Mouse (Mus musculus) embryonic facial prominence, embryonic 12.5 days (tissue): ENCODE results near the gene Gng7. TPM values are rescaled to one million over a fixed set of nuclear protein-coding genes. Genes with fewer than 3 reads are reported as not detected.

ENCODE experiments used
- ATAC-seq: fragments of 200-750 bp; cut with Nextera tagmentation; 2 replicates; pipeline ENCODE4 v1.8.0; 2017; ENCODE audit not compliant: insufficient number of reproducible peaks, insufficient read depth, low FRiP score, low TSS enrichment
- H3K27ac ChIP-seq: fragments of 300-500 bp; sonication (generic); 2 replicates; pipeline ENCODE4 v1.5.1; 2016; ENCODE audit warnings: mild to moderate bottlenecking
- H3K27me3 ChIP-seq: fragments of 300-500 bp; sonication (generic); 2 replicates; pipeline ENCODE4 v1.6.1; 2016; ENCODE audit warnings: mild to moderate bottlenecking, moderate library complexity
- H3K36me3 ChIP-seq: fragments of 300-500 bp; sonication (generic); 2 replicates; pipeline ENCODE4 v1.6.1; 2016; ENCODE audit warnings: mild to moderate bottlenecking
- H3K4me1 ChIP-seq: fragments of 300-500 bp; sonication (generic); 2 replicates; pipeline ENCODE4 v1.6.1; 2016
- H3K4me2 ChIP-seq: fragments of 300-500 bp; sonication (generic); replicated peaks from 2 replicates; pipeline ENCODE4 v1.6.1; 2016; ENCODE audit warnings: mild to moderate bottlenecking, moderate library complexity
- H3K4me3 ChIP-seq: fragments of 300-500 bp; sonication (generic); 2 replicates; pipeline ENCODE4 v1.5.1; 2016; ENCODE audit warnings: mild to moderate bottlenecking
- H3K9ac ChIP-seq: fragments of 300-500 bp; sonication (generic); 2 replicates; pipeline ENCODE4 v1.6.1; 2016; ENCODE audit warnings: mild to moderate bottlenecking, moderate library complexity
- H3K9me3 ChIP-seq: fragments of 300-500 bp; sonication (generic); 2 replicates; pipeline ENCODE4 v1.6.1; 2016; ENCODE audit warnings: mild to moderate bottlenecking, moderate library complexity
- WGBS: fragments of 180-500 bp; shearing (Covaris S2); methylation state at CpG from one replicate; pipeline ENCODE4 v1.1.7; 2016; 5-methylcytosine and 5-hydroxymethylcytosine counted together
- polyA plus RNA-seq: library from polyadenylated mRNA; unstranded; fragments of >200 nt; fragmentation: Nextera tagmentation; extraction: Ambion mirVana; gene quantifications from 2 replicates; pipeline ENCODE4 v1.2.1, GENCODE M21; 2016

The Gng7 gene
- polyA plus RNA-seq, 1 experiment from 2014 or later = 11.0 TPM

- Histone ChIP-seq H3K9me3 (no peaks in the 10 kb centered on the region), H3K9ac (peak overlapping the region; percentile 37), H3K4me2 (peak overlapping the region; percentile 56), H3K27ac (no peak overlapping the region), H3K36me3 (0 out of 2 replicates have a peak, but pooled peaks cover under 1% of the 10 kb centered on the region), H3K27me3 (peaks cover 45% of the 10 kb centered on the region), H3K4me1 (peaks cover 5% of the 10 kb centered on the region; the same call in 1 of the 2 replicates), H3K4me3 (peak overlapping the region; percentile 30)
- ATAC-seq = 0 out of 2 replicates have a peak, but pooled peaks have one; percentile 7
- WGBS = 2% methylated on average over 41 of the region's 43 CpGs
Measured at GRCm38 (mm10) chr10:81025047-81025621, 10.4 kb upstream of the Gng7 start.

DNA sequence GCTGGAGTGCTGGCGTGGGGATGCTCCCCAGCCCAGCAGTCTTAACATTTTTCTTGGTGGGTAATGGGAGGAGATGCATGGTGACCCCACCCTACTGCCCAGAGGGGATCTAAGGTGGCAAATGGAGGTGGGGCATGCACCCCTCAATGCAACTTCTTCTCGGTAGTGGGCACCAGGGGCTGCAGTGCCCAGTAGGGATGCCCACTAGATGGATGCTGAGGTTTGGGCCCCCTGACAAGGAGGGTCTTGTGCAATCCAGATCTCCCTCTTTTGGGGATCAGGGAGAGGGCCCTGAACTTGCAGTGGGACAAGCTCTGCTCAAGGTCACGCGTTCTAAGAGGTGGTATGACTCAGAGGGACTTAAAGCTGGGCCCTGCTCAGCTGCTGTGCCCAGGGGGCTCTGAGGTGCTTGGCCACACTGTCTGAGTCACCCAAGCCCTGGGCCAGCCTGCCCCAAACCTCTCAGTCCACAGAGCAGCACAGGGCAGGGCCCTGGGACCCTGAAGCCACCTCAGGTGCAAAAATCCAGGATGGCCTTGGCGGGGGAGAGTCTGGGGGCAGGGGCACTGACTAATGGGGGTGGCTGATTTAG lies 9.7 kb upstream of the Gng7 start:
- peak overlapping the region; percentile 56; the same call in 1 of the 2 replicates for H3K4me2 ChIP-seq
- 78% methylated on average over 5 of the region's 5 CpGs for WGBS

GRCm38 (mm10) chr10:81022744-81023143 lies 8.0 kb upstream of the Gng7 start:
- Histone ChIP-seq H3K36me3 (no peaks in the 10 kb centered on the region), H3K9ac (no peak overlapping the region), H3K4me2 (no peak overlapping the region), H3K9me3 (no peaks in the 10 kb centered on the region), H3K27ac (no peak overlapping the region), H3K4me3 (no peak overlapping the region), H3K4me1 (peaks cover 5% of the 10 kb centered on the region; the same call in 1 of the 2 replicates), H3K27me3 (peaks cover 45% of the 10 kb centered on the region)
- WGBS = 64% methylated on average over 8 of the region's 8 CpGs
- no peak for ATAC-seq

More for the DNA sequence above, 9.7 kb upstream of the Gng7 start:
- Histone ChIP-seq H3K36me3 (no peaks in the 10 kb centered on the region), H3K9ac (no peak overlapping the region), H3K9me3 (no peaks in the 10 kb centered on the region), H3K27me3 (peaks cover 45% of the 10 kb centered on the region), H3K27ac (no peak overlapping the region), H3K4me1 (peaks cover 5% of the 10 kb centered on the region; the same call in 1 of the 2 replicates), H3K4me3 (no peak overlapping the region)
- ATAC-seq = no peak

GRCm38 (mm10) chr10:81021547-81022110 lies 6.9 kb upstream of the Gng7 start:
- Histone ChIP-seq H3K27me3 (peaks cover 45% of the 10 kb centered on the region), H3K9ac (no peak overlapping the region), H3K9me3 (no peaks in the 10 kb centered on the region), H3K36me3 (no peaks in the 10 kb centered on the region), H3K4me2 (peak overlapping the region; percentile 16), H3K4me1 (peaks cover 5% of the 10 kb centered on the region; the same call in 1 of the 2 replicates), H3K27ac (no peak overlapping the region), H3K4me3 (no peak overlapping the region)
- no peak for ATAC-seq
- WGBS = 17% methylated on average over 26 of the region's 26 CpGs

DNA sequence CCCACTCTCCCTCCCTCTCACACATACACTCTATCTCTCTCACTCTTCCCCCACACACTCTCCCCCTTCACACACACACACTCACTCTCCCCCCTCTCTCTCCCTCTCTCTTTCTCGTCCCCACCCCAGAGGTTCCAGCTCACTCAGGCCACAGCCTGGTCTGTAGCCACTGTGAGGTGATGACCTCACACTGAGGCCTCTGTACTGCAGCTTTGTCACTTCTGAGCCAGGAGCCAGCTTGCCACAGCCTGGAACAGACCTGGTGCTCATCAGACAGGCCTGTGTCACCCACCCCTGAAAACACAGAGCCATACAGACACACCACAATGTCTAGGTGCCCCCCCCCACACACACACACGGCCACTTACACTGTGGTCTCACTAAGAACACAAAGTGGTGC lies 5.5 kb upstream of the Gng7 start:
- Histone ChIP-seq H3K9me3 (no peaks in the 10 kb centered on the region), H3K9ac (no peak overlapping the region), H3K4me3 (no peak overlapping the region), H3K4me2 (no peak overlapping the region), H3K4me1 (peaks cover 3% of the 10 kb centered on the region; the same call in 1 of the 2 replicates), H3K27me3 (peaks cover 40% of the 10 kb centered on the region), H3K27ac (no peak overlapping the region), H3K36me3 (no peaks in the 10 kb centered on the region)
- no peak for ATAC-seq
- WGBS = 53% methylated on average over 2 of the region's 2 CpGs

GRCm38 (mm10) chr10:81019687-81020086 lies 4.9 kb upstream of the Gng7 start:
- Histone ChIP-seq H3K9ac (no peak overlapping the region), H3K27me3 (peaks cover 35% of the 10 kb centered on the region), H3K4me3 (no peak overlapping the region), H3K27ac (no peak overlapping the region), H3K9me3 (no peaks in the 10 kb centered on the region), H3K4me1 (no peaks in the 10 kb centered on the region), H3K36me3 (no peaks in the 10 kb centered on the region), H3K4me2 (no peak overlapping the region)
- 76% methylated on average over 6 of the region's 6 CpGs for WGBS
- no peak for ATAC-seq

GRCm38 (mm10) chr10:81018326-81018725 lies 3.6 kb upstream of the Gng7 start:
- WGBS = 47% methylated on average over 10 of the region's 10 CpGs
- Histone ChIP-seq H3K4me1 (0 out of 2 replicates have a peak, but pooled peaks cover 6% of the 10 kb centered on the region), H3K36me3 (no peaks in the 10 kb centered on the region), H3K4me2 (no peak overlapping the region), H3K27me3 (peaks cover 22% of the 10 kb centered on the region), H3K4me3 (no peak overlapping the region), H3K9ac (no peak overlapping the region), H3K9me3 (no peaks in the 10 kb centered on the region), H3K27ac (no peak overlapping the region)
- no peak for ATAC-seq

DNA sequence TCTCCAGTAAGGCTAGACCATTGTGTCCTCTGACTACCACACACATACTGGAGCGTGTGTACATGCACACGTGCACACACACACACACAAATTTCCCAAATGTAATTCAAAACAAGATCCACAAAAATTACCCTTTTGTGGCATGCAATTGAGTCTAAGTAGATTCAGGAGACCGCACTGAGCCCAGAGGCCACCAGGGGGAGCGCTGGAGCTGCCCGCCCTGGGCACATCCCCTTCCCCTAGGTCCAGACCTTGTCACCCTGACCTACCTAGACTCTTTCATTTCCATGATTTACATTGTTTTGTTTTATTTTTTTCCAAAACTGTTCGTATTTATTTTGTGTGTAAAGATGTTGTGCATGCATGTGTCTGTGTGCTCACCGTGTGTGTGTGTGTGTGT lies 1.9 kb upstream of the Gng7 start:
- no peak overlapping the region for H3K27ac ChIP-seq
- no peak overlapping the region for H3K4me3 ChIP-seq
- H3K9me3 ChIP-seq = no peaks in the 10 kb centered on the region
- H3K4me1 ChIP-seq = 0 out of 2 replicates have a peak, but pooled peaks cover 6% of the 10 kb centered on the region
- peaks cover 9% of the 10 kb centered on the region for H3K27me3 ChIP-seq
- no peak overlapping the region for H3K4me2 ChIP-seq
- no peak for ATAC-seq
- 3% methylated on average over 7 of the region's 7 CpGs for WGBS
- no peak overlapping the region for H3K9ac ChIP-seq
- H3K36me3 ChIP-seq = no peaks in the 10 kb centered on the region

- WGBS = 89% methylated on average over 2 of the region's 2 CpGs
- Histone ChIP-seq H3K36me3 (no peaks in the 10 kb centered on the region), H3K9me3 (no peaks in the 10 kb centered on the region), H3K4me1 (0 out of 2 replicates have a peak, but pooled peaks cover 6% of the 10 kb centered on the region), H3K27me3 (no peaks in the 10 kb centered on the region), H3K9ac (no peak overlapping the region), H3K27ac (no peak overlapping the region), H3K4me3 (no peak overlapping the region), H3K4me2 (no peak overlapping the region)
- ATAC-seq = no peak
Measured at GRCm38 (mm10) chr10:81015666-81016065, 921 bp upstream of the Gng7 start.

DNA sequence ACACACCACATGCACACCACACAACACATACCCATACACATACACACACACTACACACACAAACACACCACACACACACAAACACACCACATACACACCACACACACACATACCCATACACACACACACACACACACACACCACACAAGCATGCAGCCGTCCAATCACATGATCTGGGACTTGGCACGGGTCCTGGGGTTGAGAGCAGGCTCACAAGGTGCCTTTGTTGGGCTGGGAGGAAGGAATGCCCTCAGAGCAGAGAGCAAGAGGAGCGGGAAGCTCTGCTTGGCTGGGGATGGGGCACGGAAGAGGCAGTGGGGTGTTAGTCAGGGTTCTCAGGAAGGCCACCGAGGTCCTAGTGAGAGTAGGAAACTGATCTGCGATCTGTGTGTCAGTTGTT lies 3.9 kb downstream of the Gng7 start:
- H3K27me3 ChIP-seq = no peaks in the 10 kb centered on the region
- no peaks in the 10 kb centered on the region for H3K9me3 ChIP-seq
- no peak overlapping the region for H3K4me3 ChIP-seq
- H3K4me2 ChIP-seq = no peak overlapping the region
- H3K27ac ChIP-seq = no peak overlapping the region
- H3K36me3 ChIP-seq = no peaks in the 10 kb centered on the region
- WGBS = 54% methylated on average over 6 of the region's 6 CpGs
- H3K9ac ChIP-seq = 0 out of 2 replicates have a peak overlapping the region, but pooled peaks have one; percentile 24
- ATAC-seq = no peak
- H3K4me1 ChIP-seq = 0 out of 2 replicates have a peak, but pooled peaks cover 6% of the 10 kb centered on the region

DNA sequence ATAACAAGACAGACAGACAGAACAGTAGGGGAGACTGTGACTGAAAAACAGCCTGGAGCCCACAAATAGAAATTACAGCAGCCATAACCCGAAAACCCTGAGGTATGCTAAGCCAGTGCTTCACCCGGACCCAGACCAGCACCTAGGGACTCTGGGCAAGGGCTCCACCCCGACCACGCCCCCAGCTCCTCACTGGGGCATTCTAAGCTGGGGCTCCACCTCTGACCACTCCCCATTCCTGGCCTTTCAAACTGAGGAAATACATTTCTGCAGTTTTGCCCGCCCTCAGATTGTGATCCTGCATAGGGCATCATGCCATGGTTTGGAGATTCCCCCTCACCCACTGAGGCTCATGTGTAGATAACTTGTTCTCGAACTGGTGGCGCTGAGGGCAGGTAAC lies 7.5 kb downstream of the Gng7 start:
- Histone ChIP-seq H3K9me3 (no peaks in the 10 kb centered on the region), H3K4me1 (no peaks in the 10 kb centered on the region), H3K4me3 (no peak overlapping the region), H3K9ac (no peak overlapping the region), H3K4me2 (no peak overlapping the region), H3K27ac (no peak overlapping the region), H3K36me3 (no peaks in the 10 kb centered on the region), H3K27me3 (no peaks in the 10 kb centered on the region)
- no peak for ATAC-seq
- 33% methylated on average over 7 of the region's 7 CpGs for WGBS
